Mouse (Mus musculus) adrenal gland, adult 2 months (tissue): ENCODE measurements around the gene Rnaseh2b. TPM values are rescaled to one million over a fixed set of nuclear protein-coding genes. Genes with fewer than 3 reads are reported as not detected.

ENCODE experiments used
- DNase-seq: peaks from one replicate; pipeline ENCODE4 v3.0.0; 2021
- long read RNA-seq: library from polyadenylated mRNA; stranded (forward); transcript quantifications from one replicate; pipeline ENCODE4 v2.0.0, GENCODE M21; 2021
- polyA plus RNA-seq: library from polyadenylated mRNA; depleted of rRNA; stranded (reverse); fragments of >200 nt; gene quantifications from 2 replicates; pipeline ENCODE4 v1.2.3, GENCODE M21; 2012; rRNA removed
- total RNA-seq, 2 experiments: library from RNA; stranded (reverse); gene quantifications; 2 replicates each; pipeline ENCODE4 v1.2.3; 2021

Rnaseh2b gene
- total RNA-seq = 10 to 100 TPM; 15.0 to 17.3 TPM
- 0.65 and 0.92 TPM in 2 replicates for polyA plus RNA-seq
- long read RNA-seq, transcript Rnaseh2b-201 (11 exons, 1,494 nt) = major isoform, 9 of 13 reads
- long read RNA-seq, partial matches to known transcripts = 0 of 13 reads
- long read RNA-seq, other reads (novel, unspliced or antisense) = 4 of 13 reads

DNA sequence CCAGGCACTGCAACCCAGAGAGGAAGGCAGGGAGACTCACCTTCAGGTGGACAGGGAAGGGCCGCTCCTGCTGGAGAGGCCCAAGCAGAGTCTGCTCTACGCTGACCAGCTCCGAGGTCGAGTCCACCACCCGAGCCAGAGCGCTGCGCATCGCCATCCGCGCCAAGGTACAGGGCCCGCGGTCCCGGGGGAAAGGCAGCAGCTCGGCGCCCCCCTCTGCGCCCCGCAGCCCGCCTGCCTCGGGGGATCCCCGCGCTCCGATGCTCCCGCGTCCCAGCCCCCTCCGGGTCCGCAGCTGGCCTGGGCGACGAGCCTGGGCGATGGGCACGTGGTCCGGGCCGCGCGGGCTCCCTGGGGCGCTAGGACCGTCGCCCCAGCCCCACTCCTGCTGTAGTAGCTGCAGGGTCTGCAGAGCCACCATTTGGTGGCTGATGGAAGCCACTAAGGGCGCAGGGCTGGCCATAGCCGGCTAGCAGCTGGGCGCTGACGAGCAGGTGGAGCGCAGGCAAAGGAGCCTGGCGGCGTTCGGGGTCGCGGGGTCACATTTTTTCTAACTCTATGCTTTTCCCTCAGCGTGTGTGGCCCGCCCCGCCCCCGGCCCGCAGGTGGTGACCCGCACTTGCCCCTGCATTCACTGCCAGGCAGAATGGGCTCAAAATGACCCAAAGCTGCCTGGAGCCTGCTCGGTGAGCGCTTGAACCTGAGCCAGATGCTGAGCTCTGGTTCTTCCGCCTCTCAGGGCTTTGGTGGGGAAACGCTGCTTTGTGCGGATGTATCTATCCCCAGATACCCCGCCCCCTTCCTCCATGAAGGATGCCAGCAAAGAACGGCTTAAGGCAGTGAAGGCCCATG, at the start of gene Rnaseh2b, which contains the start of gene Dleu7:
Rnaseh2b (plus strand) TSS at position 102 of the 852 bp plus-strand sequence.
Dleu7 (minus strand) TSS at position 560 of the 852 bp plus-strand sequence.
- DNase-seq = peak; percentile 9

DNA sequence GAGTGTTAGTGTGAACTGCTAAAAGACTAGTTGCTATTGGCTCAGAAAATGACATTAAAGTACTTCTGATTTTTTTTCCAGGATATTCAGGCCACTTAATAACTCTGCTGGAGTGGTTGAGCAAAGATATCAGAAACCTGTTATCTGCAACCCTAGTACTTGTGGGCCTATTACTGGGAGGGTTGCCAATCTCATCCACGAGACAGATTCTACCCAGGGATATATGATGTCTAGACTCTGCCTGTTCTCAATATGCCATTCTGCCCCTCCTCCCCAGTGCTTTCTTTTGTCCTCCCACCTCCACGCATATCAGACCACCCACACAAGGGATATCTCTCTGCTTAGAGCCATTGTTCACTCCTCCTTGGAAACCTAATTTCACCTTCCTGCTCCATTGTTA, 48.9 kb upstream of the Rnaseh2b start:
- DNase-seq = no peak

DNA sequence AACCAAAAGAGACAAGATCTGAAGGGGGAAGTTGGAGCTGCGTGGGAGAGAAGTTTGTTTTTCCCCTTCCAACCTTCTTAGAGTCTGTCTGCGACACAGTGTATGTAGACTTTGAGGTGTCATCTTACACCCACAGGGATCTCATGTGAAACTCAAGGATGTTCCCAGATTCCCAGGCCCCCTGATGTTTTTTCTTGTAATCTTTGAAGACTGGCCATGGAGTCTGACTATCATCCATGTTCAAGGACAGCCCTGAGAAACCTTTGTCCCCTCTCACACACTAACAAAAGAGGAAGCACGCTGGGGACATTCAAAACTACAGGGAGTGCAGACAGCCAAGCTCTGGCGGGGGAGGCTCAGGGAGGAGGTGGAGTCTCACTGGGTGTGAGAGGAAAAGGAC, 46.8 kb upstream of the Rnaseh2b start:
- no peak for DNase-seq

DNA sequence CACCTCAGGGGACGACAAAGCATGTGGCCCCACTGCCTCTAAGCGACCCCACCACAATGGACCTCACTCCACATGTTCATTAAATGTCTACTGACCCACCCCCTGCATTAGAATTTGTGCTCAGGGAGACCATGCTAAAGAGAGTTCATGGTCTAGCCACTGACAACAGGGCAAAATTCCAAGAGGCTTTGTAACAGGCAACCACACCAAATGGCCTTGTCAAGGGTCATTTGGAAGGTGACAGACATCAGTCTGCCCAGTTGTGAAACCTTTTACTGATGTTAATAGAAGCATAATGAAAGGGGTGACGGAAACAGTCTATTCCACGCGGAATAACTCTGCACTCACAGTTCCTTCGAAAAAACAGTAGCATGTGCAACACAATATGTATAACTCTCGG, 44.0 kb upstream of the Rnaseh2b start:
- peak; percentile 33 for DNase-seq

DNA sequence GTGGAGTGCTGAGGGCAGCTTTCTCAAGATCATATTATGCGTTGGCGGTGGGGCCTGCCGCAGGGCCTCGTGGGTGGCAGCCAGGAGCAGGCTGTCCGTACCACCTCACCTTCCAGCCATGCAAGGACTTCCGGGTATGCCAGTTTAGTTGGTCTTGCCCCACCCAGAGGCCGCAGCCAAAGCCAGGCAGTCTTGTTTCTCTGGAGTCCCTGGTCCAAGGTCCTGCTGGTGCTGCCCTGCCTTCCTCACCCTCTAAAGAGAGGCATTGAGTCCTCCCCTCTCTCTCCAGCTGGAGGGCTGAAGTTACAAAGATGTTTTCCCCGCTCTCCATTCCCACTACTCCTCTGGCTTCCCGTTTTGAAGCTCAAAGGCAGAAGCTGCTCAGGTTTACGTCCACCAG, 43.6 kb upstream of the Rnaseh2b start:
- peak; percentile 11 for DNase-seq

DNA sequence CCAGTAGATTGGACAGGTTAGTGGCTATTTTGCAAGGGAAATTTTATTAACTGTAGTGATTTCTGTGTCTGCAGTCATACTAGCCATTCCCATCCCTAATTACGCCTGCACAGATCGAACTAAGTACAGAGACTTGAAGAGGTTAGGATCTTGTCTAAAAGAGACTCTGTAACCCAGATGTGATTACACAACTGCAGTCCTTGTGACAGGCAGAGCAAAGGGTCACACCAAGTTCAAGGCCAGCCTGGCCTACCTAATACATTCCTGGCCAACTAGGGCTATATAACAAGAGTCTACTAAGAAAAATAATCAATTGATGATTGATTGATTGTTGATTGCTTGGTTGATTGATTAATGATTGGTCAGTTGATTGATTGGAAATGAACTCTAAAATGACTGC, 43.1 kb upstream of the Rnaseh2b start:
- DNase-seq = no peak

DNA sequence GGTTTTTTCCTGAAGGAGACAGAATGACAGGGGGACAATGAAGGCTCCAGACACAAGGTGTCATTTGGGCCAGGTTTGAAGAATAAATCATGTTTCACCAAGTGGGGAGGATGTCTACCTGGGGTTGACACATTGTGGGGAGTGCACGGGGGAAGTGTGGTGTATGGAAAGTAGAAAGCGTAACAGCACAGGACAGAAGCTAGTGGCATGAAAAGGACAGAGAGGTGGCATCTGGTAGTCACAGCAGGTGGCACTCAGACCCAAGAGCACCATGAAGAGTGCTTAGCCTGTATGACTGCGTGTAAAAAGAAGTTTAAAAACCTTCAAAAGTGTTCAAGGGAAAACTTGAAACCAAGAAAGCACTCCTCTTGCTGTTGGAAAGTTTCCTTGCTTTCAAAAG, 42.3 kb upstream of the Rnaseh2b start:
- no peak for DNase-seq

DNA sequence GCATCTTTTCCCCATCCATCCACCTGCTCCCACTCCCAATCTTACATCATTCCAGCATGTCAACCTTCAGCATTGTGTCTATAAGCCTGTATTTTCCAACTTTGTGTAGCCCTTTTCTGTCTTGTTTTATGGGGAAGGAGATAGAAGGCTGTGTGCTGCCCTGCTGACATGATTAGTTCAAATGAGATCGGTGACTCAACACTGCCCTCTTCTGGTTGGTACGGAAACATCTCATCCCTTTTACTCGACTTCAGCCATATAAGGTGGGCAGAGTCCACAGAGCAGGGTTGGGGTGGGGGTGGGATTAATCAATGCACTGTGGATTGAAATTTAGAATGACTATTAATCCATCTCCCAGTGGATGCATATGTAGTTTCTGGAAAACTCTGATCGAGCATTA, 40.4 kb upstream of the Rnaseh2b start:
- DNase-seq = peak; percentile 50

DNA sequence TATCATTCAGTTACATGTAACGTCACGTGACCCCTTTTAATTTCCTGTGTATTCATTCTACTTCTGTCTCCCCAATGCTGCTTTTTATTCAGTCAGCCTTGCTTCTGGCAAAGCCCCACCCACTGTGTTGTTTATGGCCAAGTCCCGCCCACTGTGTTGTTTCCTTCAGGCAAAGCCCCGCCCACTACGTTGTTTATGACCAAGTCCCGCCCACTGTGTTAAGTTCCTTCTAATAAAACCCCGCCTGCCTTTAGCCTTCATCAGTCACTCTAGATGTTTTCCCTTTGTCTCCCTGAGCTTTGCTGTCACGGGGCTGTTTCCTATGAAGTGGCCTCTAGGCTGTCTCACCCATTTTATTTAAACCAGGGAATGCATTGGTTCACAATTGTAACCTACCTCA, 38.0 kb upstream of the Rnaseh2b start:
- no peak for DNase-seq

DNA sequence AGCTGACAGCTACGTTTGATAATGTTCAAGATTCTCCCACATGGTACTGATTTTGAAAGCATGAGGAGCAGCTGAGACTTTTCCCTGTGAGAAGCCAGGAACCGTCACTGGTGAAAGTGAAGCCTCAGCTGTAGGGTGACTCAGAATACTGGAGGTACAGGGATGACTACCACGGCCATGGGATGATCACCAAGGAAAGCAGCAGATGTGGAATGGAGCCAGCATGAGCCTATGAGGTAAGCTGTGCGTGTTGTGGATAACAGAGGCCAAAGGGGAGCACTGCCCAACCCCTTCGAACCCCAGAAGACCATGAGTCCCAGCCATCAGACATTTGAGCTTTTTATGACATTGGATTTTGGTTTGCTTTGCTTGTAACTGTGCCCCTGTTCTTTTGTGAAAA, 36.3 kb upstream of the Rnaseh2b start:
- peak; percentile 71 for DNase-seq

DNA sequence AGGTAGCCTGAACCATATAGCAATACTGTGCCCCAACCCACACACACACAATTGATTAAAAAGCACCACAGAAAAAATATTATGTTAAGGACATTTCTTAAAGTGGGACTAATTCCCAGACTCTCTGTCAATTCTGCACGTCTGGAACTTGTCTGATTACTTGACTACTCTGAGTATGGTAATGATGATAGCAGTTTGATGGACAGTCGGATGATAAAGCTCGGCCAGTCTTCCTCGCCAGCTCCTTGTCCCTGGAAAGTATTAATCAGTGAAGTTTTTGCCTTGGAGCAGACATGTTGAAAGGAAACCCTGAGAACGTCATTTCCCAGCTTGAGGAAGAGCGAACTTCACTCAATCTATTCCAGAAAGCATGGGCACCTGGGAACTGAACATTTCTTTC, 34.3 kb upstream of the Rnaseh2b start:
- no peak for DNase-seq

DNA sequence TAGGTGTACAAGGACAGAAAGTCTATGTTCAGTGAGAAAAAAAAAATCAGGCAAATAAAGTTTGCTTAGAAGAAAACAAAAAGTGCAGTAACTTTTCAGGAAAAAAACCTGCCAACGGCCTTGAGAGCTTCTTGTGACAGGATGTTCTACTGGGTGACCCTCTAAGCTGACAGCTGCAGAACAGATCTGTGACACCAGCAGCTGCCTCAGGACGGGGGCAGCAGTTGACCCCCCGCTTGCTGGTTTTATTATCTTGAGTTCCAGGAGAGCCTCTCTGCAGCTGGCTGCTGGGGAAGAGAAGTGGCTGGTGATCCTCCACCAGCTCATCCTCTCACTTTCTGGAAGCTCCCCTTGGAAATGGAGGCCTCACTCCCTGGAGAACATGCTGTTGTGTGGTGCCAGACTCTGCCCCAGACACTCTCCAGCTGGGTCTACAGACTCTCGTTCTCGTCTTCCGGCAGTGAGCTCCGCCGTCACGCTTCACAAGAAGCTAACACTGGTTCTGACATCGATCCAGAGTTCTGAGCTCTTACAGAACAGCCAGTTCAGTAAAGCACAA, 33.3 kb upstream of the Rnaseh2b start:
- no peak for DNase-seq

DNA sequence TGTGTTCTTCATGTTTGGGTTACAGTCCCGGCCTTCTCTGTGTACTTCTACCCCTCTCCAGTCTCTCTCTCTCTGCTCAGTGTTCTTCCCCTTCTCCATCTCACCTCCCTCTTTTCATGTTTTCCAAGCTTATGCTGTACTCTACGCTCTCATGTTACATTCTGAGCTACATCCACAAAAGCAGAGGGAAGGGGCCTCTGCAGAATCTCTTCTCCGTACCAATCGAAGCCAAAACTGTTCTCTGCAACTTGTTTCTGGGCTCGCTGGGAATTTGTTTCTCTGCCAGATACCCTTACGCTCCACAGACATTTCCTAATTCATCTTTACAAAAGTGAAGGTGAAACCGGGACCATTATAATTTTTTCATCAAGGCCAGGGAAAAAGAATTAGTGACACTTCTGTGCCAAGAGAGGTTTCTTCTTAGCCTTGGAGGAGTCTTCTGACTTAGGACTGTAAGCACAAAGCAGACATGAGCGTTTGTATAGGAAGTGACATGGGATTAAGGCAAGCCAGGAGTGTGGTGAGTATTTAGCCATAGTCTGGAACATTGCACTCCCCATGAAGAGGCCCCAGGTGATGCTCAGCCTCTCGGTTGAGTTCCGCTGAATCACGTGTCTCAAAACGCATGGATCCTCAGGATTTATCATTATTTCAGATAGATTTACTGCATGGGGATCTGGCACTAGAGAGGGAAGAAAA, 21.5 kb upstream of the Rnaseh2b start:
- no peak for DNase-seq

DNA sequence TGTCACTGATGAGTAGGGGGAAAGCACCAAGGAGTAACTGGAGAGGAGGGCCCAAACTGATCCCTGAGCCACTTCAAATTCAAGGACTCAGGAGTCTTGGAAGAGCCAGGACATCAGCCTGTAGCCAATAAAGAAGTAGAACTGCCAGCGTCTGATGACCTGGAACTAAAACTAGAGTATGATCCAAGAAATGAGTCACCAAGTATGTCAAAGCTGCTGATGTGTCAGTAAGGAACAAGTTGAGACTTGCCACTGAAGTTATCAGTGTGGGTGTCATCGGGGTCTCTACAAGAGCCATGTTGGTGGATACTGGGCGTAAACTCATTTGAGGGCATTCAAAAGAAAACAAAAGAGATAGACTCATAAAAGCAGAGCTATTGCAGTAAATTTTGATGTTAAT, 18.8 kb upstream of the Rnaseh2b start:
- DNase-seq = peak; percentile 6

DNA sequence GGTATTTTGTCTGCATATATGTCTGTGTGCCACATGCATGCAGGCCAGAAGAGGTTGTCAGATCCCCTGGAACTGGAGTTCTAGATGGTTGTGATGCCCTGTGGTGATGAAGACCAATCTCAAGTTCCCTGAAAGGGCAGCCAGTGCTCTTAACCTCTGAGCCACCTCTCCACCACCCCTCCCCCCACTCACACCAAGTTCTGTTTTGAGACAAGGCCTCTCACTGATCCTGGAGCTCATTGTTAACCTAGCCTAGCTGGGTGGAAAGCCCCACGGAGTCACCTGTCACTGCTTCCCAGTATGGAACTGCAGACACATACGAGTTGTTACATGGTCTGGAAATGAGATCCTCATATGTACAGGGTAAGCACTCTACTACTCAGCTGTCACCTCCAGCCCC, 9.4 kb upstream of the Rnaseh2b start:
- no peak for DNase-seq

DNA sequence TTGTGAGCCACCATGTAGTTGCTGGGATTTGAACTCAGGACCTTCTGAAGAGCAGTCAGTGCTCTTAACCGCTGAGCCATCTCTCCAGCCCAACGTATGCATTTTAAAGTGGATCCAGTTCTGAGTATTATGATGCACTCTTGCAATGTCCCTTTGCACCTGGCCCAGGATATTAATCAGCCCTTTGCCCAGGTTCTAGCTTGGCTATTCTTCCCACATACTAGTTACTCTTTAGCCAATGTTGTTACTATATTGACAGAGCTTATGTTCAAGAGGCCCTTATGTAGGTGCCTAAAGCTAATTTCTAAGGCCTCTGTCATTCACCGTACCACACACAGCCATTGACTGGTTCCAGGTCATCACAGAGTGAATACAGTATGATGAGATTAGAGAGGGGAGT, 3.7 kb upstream of the Rnaseh2b start:
- DNase-seq = no peak

DNA sequence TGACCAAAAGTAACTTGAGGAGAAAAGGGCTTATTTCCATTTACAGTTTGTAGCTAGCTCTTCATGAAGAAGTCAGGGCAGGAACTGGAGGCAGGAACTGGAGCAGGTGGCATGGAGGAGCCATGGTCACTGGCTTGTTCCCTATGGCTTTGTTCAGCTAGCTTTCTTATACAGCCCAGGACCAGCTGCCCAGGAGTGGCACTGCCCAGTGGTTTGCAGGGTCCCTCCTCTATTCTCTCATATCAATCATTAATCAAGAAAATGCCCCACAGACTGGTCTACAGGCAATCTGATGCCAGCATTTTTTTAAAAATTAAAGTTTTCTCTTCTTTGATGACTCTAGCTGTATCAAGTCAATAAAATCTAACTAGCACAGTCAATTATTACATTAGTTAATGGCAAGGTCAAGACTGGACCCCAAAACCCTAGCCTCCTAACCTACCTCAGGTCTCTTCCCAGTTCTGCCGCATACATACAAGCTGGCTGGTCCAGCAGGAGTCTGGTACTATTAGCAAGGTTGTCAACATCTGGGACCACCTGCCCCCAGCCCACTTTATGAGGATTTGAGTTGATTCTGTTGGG, 892 bp upstream of the Rnaseh2b start:
- no peak for DNase-seq

DNA sequence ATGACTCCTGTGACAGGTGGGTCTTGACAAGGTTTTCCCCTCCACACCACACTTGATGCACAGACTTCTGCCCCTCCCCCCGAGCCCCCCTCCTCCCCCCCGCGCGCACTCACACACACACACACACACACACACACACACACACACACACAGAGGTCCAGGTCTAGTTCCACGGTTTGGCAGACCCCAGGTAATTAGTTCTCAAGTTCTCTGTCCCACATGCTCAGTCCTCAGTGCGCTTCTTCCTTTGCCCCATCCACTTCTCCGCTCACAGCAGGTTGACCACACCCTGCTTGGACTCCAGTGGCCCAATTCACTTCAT, 262 bp upstream of the Rnaseh2b start:
- DNase-seq = no peak

DNA sequence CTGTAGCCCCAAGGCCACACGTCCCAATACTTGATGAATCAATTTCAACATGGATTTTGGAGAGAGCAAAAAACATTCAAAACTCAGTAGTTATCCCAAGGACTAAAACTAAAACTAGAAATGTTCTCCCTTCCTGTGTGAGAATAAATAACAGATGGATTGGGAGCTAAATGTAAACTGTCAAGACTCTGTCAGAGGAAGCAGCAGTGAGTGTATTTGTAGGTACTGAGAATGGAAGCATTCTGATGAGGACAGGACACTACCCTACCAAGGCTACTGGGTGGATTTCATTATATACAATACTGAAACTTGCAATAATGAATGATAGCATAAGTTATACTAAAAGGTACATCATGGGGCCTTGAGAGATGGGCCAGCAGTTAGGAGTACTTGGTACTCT, 6.4 kb downstream of the Rnaseh2b start:
- peak; percentile 44 for DNase-seq

DNA sequence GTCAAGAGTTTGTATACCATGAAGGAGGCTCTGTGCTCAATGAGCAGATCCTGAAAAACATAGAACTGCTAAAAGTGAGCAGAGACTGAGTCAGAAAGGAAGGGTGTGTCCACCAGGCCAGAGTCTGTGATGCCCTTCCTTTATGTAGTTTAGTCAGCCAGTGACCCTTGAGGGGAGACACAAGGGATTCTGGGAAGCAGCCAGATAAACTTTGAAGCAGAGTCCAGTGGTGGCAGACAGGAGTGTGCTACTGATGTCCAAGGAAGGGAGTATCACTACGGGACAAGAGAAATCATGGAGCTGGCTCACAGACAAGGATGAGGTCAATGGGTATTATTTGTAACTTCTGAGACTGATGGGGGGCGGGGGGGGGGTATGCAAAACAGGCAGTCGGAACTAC, 7.6 kb downstream of the Rnaseh2b start:
- no peak for DNase-seq

DNA sequence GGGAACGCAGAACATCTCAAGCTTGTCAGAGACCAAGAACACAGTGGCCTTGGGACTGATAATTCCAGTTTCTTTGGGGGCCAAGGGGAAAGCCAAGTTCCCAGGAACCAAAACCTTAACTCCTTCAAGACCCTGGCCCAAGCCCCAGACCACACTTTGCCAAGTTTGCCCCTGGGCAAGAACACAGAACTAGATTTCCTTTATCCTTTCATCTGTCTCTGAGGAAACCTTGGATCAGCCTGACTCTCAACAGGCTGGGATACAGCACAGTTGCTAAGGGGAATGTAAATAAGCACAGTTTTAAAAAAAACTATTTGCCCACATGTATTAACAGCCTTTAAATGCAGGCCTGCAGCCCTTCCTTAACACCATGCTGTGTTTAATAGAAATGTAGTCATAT, 15.2 kb downstream of the Rnaseh2b start:
- no peak for DNase-seq

DNA sequence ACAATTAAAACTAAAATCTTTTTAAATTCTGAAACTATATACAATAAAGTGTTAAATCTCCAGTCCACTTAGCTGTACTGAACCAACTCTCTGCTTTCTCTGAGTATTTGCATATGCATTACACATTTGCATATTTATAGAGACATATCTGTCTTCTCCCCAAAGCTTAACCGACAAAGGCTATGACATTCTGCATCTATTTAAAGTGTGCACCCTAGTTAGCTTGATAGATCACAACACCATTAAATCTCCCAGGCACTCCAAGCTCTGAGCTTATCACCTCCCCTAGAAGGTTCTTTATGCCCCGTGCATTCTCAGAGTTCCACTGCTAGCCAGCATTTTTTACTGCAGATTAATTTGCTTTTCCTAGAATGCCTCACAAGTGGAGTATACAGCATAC, 16.6 kb downstream of the Rnaseh2b start:
- no peak for DNase-seq

DNA sequence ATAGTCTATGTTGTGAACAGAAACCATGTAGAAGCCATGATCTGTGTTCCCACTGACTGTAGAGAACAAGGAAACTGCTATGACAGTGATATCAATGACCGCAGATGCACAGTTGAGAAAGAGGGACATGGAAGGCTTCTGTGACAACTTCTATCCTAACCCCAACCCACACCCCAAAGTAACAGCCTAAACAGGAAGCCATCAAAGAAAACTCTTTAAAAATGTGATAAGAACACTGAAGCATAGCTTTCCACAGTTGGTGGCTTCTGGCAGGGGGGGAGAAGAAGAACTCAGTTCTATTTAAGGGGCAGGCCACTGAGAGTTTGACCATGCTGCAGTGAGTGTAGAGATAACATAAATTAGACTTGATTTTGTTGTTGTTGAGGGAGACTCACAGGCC, 19.3 kb downstream of the Rnaseh2b start:
- DNase-seq = no peak
